27 mouse cellular contexts compared by ENCODE assay signal in the genomic region with DNA sequence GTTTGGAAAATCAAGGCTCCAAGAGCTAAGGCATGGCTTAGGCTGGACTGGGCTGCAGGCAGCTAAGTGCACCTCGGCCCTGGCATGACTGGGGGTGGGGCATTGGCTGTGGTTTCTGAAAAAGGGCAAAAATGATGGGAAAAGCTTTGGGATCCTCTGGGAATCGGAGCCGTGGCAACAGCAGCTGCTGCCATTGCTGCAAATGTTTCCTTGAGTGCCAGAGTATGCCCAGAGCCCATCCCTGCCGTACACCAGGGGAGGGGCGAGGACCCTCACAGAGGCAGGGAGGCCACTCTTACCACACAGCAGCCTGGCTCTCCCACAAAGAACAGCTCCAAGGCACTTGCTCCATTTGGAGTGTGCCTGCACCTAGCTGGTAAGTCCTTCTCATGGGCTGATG. TPM values are rescaled to one million over a fixed set of nuclear protein-coding genes. Genes with fewer than 3 reads are reported as not detected.
"Had no signal": no experiment of that assay in that cellular context is flagged by ENCODE, and none has a peak within 500 bp of the region (broad histone marks: within the 10 kb centered on the region; RNA-seq: fewer than 3 reads in every experiment).

Gene Trpv1, plus strand, starts transcription at position 301 of the 400 bp plus-strand sequence.

- DNase-seq: gastrocnemius, postnatal 14 days; heart, adult 11 months; heart, adult 2 months; heart, postnatal 14 days; heart, postnatal 36 days; kidney, adult 11 months; kidney, adult 2 months; kidney, adult 9 months; kidney, postnatal 14 days; kidney, postnatal 36 days; layer of hippocampus, adult 9-11 months; layer of hippocampus, postnatal 36 days had no signal

- H3K36me3 ChIP-seq: heart, embryonic 13.5 days; heart, embryonic 15.5 days; kidney, embryonic 15.5 days; limb, embryonic 13.5 days; limb, embryonic 15.5 days had no signal

- H3K9ac ChIP-seq: heart, embryonic 13.5 days; heart, embryonic 15.5 days; hindbrain, embryonic 14.5 days; kidney, embryonic 15.5 days; limb, embryonic 13.5 days; limb, embryonic 15.5 days had no signal

- ATAC-seq: hindbrain, embryonic 16.5 days; intestine, embryonic 16.5 days had no signal

- H3K9me3 ChIP-seq: heart, embryonic 13.5 days; heart, embryonic 15.5 days; kidney, embryonic 15.5 days; limb, embryonic 13.5 days; limb, embryonic 15.5 days had no signal

- H3K27me3 ChIP-seq: heart, embryonic 13.5 days; heart, embryonic 15.5 days; kidney, embryonic 15.5 days; limb, embryonic 13.5 days; limb, embryonic 15.5 days had no signal

- H3K4me2 ChIP-seq: heart, embryonic 11.5 days; heart, embryonic 13.5 days; heart, embryonic 15.5 days; hindbrain, embryonic 14.5 days; kidney, embryonic 15.5 days; limb, embryonic 13.5 days; limb, embryonic 15.5 days had no signal

- H3K27ac ChIP-seq: hindbrain, embryonic 14.5 days; kidney, embryonic 15.5 days; kidney, postnatal 0 days; limb, embryonic 15.5 days had no signal

- H3K4me3 ChIP-seq: heart, adult 2 months; heart, embryonic 13.5 days; heart, embryonic 15.5 days; kidney, embryonic 15.5 days; limb, embryonic 13.5 days; limb, embryonic 15.5 days had no signal

RNA-seq across cellular contexts. Expression of gene Trpv1, which starts in this region (rescaled TPM):
- total RNA-seq: heart, postnatal 36 days; hematopoietic stem cell, adult 5-6 weeks; layer of hippocampus, adult 8-10 months; layer of hippocampus, postnatal 14 days; left cerebral cortex, postnatal 36 days had no signal
- polyA plus RNA-seq: heart, embryonic 13.5 days; hindbrain, embryonic 11.5 days; kidney, embryonic 15.5 days; kidney, postnatal 0 days had no signal
